Mouse (Mus musculus) layer of hippocampus, postnatal 14 days (tissue): Measurements from ENCODE around the gene Il18rap. TPM values are rescaled to one million over a fixed set of nuclear protein-coding genes. Genes with fewer than 3 reads are reported as not detected.

Experiments used
- DNase-seq, 2 experiments: peaks; one replicate each; pipeline ENCODE4 v3.0.0; 2021 to 2022; ENCODE audit warnings: low spot score in 2 of 2, mixed read lengths in 1 of 2
- long read RNA-seq, 2 experiments: library from polyadenylated mRNA; stranded (forward); transcript quantifications; one replicate each; pipeline ENCODE4 v2.0.0; 2021
- total RNA-seq, 2 experiments: library from RNA; stranded (reverse); gene quantifications; 2 replicates each; pipeline ENCODE4 v1.2.3; 2021

Il18rap gene
- total RNA-seq: under 1 TPM; 0.07 to 0.09 TPM
- long read RNA-seq, experiment 1: 0 reads
- long read RNA-seq, experiment 2: 0 reads

- no peak for DNase-seq
These were observed at the start of gene Il18rap for GRCm38 (mm10) chr1:40514851-40515585. Gene Il18rap (plus strand): TSS chr1:40515362.

- DNase-seq: no peak
These were observed 49.4 kb upstream of the Il18rap start, which contains the start of gene Il18r1 for GRCm38 (mm10) chr1:40465477-40466430. Gene Il18r1 (plus strand): TSS chr1:40465552.

- no peak for DNase-seq
These were observed 47.9 kb upstream of the Il18rap start for GRCm38 (mm10) chr1:40467306-40467705.

- DNase-seq: no peak
These were observed 46.4 kb upstream of the Il18rap start for GRCm38 (mm10) chr1:40468805-40469204.

GRCm38 (mm10) chr1:40469900-40470299, 45.3 kb upstream of the Il18rap start:
- DNase-seq: no peak

- no peak for DNase-seq
These were observed 42.8 kb upstream of the Il18rap start for GRCm38 (mm10) chr1:40472401-40472800.

- no peak for DNase-seq
These were observed 41.5 kb upstream of the Il18rap start for GRCm38 (mm10) chr1:40473640-40474039.

- no peak for DNase-seq
These were observed 40.8 kb upstream of the Il18rap start for GRCm38 (mm10) chr1:40474336-40474735.

GRCm38 (mm10) chr1:40475697-40476096, 39.5 kb upstream of the Il18rap start:
- no peak for DNase-seq

- DNase-seq: no peak
These were observed 38.4 kb upstream of the Il18rap start for GRCm38 (mm10) chr1:40476756-40477155.

GRCm38 (mm10) chr1:40479505-40479923, 35.6 kb upstream of the Il18rap start:
- no peak for DNase-seq

GRCm38 (mm10) chr1:40494594-40494993, 20.6 kb upstream of the Il18rap start:
- DNase-seq: no peak

- DNase-seq: no peak
These were observed 15.5 kb upstream of the Il18rap start for GRCm38 (mm10) chr1:40499708-40500107.

- no peak for DNase-seq
These were observed 14.0 kb upstream of the Il18rap start for GRCm38 (mm10) chr1:40501126-40501525.

- DNase-seq: no peak
These were observed 13.4 kb upstream of the Il18rap start for GRCm38 (mm10) chr1:40501546-40502398.

GRCm38 (mm10) chr1:40504548-40504947, 10.6 kb upstream of the Il18rap start:
- no peak for DNase-seq

- no peak for DNase-seq
These were observed 1.2 kb downstream of the Il18rap start for GRCm38 (mm10) chr1:40516364-40516763.

- DNase-seq: no peak
These were observed 7.8 kb downstream of the Il18rap start for GRCm38 (mm10) chr1:40522918-40523317.

- no peak for DNase-seq
These were observed 9.0 kb downstream of the Il18rap start for GRCm38 (mm10) chr1:40523971-40524722.

- no peak for DNase-seq
These were observed 14.1 kb downstream of the Il18rap start for GRCm38 (mm10) chr1:40529287-40529686.
